Mouse (Mus musculus) left cerebral cortex, postnatal 25 days (tissue): ENCODE measurements at regions not wholly inside any gene's neighbourhood (a gene's known extent, or its start where the extent isn't known, plus 50 kb on each side); places are given as distances from the start of the nearest gene placed in this dataset.

ENCODE experiments used
- DNase-seq, 2 experiments: peaks; one replicate each; pipeline ENCODE4 v3.0.0; 2022; ENCODE audit warnings: low spot score in 2 of 2, mixed read lengths in 1 of 2
- intact Hi-C: fragments of 180-260 bp; cut with DNase I; formaldehyde crosslinking; loops from one replicate; pipeline ENCODE4 v1.15.1; 2025

DNA sequence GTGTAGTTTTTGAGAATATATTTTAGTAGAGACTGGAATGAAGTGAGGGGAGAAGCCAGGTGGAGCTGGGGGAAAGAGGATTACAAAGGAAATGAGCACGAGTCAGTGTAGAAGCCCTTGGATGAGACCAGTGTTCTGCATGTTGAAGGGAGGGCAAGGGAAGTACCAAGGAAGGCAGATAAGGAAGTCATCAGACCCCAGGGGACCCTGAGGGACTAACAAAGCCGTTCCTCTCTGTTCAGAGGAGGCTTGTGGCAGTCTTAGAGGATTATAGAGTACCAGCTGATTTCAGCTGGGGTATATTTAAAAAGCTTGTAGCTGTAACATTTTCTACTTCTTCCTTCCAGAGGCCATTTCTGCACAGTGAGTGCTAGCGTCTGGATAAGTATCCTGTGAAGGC, 56.7 kb upstream of the Igsf9b start:
- DNase-seq = no peak
- intact Hi-C loops = no loop called here

DNA sequence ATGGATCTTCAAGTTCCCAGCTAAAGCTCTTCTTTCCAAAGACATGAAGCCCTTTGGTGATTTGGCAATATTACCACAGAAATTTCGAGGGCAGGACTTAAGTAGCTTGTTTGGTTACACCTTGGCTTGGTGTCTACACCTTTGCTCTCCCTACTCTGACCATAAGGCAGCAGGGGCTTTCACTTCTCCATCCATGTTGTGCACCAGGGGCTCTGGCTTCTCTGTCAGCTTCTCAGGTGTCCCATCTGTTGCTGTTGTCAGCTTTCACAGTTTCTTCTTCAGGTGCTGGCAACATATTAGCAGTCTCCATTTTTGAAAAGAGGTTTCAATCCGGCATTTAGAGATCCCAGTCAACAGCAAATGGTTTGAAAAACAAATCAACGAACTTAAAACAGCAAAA, 58.1 kb upstream of the Igsf9b start:
- intact Hi-C loops = no loop called here
- DNase-seq = no peak

DNA sequence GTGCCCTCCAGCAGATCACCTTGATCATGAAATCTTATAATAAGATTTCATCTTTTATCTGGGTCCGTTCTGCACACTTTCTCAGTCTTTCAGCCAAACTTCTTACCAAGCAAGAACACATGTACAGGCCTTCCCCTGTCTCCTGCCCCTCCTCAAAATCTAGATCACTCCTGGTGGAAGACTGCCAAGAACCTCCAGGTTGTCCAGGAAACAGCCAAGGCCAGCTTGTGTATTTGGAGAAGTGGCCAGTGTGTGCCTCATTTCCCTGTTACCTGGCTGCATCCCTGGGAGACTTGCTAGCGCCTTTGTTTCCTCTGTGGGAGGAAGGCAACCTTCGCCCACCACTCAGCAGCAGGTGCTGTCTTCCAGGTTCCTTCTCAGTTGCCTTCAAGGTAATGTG, 58.5 kb upstream of the Igsf9b start:
- intact Hi-C loops = no loop called here

DNA sequence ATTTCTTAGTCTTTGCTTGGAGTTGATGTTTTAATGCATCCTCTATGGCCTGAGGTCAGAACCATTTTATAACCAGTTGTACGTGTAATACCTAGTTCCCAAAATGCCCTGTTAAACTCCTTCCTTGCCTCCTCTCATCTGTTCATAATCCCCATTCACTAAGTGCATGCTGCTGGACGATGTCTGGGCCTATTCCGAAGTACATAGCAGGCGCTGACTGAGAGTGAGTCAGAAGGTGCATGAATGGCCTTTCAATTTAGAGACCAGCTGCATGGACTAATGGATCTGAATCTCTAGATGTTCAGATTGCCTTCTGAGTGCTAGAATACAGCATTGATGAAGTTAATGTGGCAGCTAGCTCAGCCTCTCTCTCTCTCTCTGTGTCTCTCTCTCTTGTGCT, 66.3 kb upstream of the Igsf9b start:
- intact Hi-C loops = loop anchor here (5.0 kb wide), 1 partner anchor 55 kb away; no protein-coding TSS in a partner anchor
- no peak for DNase-seq

More for the DNA sequence above, 58.5 kb upstream of the Igsf9b start:
- DNase-seq = no peak

DNA sequence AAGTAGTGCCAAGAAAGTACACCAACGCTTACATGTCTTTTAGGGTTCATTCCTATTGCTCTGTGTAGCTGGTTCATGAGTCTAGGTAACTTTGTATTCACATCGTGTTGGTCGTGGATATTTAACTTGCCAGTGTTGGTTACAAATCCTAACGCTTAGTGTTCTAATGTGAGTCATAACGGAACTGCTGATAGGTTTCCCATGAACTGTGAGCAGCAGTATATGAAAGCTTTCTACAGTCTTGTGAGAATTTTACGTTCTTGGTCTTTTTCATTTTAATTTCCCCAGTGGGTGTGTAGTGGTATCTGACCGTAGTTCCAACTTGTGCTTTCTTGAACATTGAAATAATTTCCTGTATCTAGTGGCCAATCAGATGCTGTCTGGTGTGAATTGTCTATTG, 71.5 kb upstream of the Igsf9b start:
- intact Hi-C loops = no loop called here
- DNase-seq = no peak

DNA sequence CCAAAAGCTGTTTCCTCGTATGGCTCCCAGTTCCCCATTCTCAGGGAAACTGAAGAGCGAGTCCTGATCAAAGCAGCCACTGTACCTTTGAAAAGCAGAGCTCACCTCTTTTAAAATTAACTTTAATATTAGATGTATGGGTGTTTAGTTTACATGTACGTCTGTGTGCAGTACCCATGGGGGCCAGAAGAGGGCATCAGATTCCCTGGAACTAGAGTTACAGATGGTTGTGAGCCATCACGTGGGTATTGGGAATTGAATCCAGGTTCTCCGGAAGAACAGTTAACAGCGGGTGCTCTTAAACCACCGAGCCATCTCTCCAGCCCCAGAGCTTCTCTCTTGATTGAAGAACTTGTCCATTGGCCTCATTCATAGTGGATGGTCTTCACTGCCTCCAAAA, 66.0 kb upstream of the Jam3 start:
- intact Hi-C loops = no loop called here
- no peak for DNase-seq

DNA sequence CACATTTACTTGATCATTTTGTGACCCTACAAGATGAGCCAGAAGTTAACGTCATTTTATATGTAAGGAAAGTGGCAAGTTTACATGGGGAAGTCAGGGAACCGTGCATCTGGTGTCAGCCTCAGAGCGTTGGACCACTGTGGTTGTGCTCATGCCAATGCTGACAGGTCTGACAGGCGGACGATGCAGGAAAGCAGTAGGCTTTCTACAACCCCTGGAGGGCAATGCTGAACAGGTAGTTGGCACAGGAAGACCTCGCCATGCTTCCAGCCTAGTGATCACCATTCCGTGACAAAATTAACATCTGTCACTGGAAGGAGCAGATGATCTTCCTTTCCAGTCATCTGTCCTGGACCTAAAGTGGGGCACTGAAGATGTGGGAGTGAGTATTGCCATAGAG, 60.8 kb upstream of the Jam3 start:
- intact Hi-C loops = no loop called here
- no peak for DNase-seq

DNA sequence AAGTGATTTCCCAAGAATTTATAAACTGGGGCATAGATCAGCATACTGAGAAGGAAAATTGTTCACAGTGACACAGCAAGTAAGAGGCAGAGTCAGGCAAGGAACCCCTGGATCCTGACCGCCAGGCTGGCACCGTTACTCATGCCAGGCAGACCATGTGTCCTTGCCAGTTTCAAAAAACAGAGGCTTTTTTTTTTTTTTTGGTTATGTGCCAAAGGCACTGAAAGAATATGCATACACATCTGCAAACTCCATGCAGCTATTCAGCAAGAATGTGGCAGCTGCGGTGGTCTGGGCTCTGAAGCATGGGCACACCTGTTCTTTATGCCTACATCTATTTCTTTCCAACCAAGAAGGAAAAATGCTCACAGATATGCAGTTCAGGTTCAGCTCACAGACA, 58.8 kb upstream of the Jam3 start:
- intact Hi-C loops = no loop called here
- no peak for DNase-seq

DNA sequence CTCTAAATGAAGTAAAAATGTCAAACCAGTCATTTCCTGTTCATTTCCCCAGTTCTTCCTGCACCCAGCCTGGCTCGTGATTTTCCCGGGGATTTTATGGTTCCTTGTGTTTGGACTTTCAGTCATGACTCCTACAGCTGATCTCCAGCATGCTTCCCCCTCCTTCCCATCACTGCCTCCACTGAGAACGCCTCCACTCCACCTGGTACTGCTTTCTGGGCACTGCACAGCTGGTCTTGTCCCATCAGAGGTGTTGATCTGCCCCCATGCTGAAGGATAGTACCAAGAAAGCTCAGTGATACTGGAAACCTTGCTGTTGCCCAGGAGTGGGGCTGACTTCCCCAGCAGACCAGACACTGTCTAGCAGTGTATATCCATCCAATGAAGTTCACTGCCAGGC, 53.6 kb upstream of the Jam3 start:
- peak in 1 of 2 experiments; percentile 94 for DNase-seq
- intact Hi-C loops = loop anchor here (1.0 to 2.0 kb wide), 2 partner anchors 16 to 29 kb away; no protein-coding TSS in a partner anchor
